Mouse (Mus musculus): Measurements from ENCODE around the gene Fam71a. TPM values are rescaled to one million over a fixed set of nuclear protein-coding genes. Genes with fewer than 3 reads are reported as not detected.

The Fam71a gene
- polyA plus RNA-seq (2012; rRNA removed) = not detected in 2 replicates

- Histone ChIP-seq H3K4me3 (replicated peaks; ENCODE audit: extremely low read depth, low read depth, low read length) (no peak within 1 kb of the TSS), H3K4me1 (ENCODE audit: control insufficient read depth, insufficient read depth, low read length) (no peaks in the 10 kb centered on the region)
- DNase-seq = no peak
- TF ChIP-seq CTCF (IDR thresholded peaks at IDR 0.05; ENCODE audit: insufficient read depth, low read length) = no peak
- no peak for TF ChIP-seq POLR2A (IDR thresholded peaks at IDR 0.05; ENCODE audit: borderline replicate concordance, extremely low read depth, low read depth, low read length)
- WGBS = 79% methylated on average over 3 of the region's 3 CpGs
These were observed at the start of gene Fam71a for GRCm38 (mm10) chr1:191164717-191165116. TSS of gene Fam71a (minus strand) at chr1:191164817.

- WGBS = 37% methylated on average over 2 of the region's 2 CpGs
- no peak for DNase-seq
- Histone ChIP-seq H3K4me1 (ENCODE audit: control insufficient read depth, insufficient read depth, low read length) (no peaks in the 10 kb centered on the region), H3K4me3 (replicated peaks; ENCODE audit: extremely low read depth, low read depth, low read length) (no peak overlapping the region)
- TF ChIP-seq POLR2A (IDR thresholded peaks at IDR 0.05; ENCODE audit: borderline replicate concordance, extremely low read depth, low read depth, low read length) = no peak
- no peak for TF ChIP-seq CTCF (IDR thresholded peaks at IDR 0.05; ENCODE audit: insufficient read depth, low read length)
These were observed 46.5 kb upstream of the Fam71a start for GRCm38 (mm10) chr1:191211096-191211495.

- H3K4me1 ChIP-seq (ENCODE audit: control insufficient read depth, insufficient read depth, low read length) = no peaks in the 10 kb centered on the region
- no peak for DNase-seq
- H3K4me3 ChIP-seq (replicated peaks; ENCODE audit: extremely low read depth, low read depth, low read length) = no peak overlapping the region
- WGBS = 80% methylated on average over 5 of the region's 5 CpGs
- TF ChIP-seq POLR2A (IDR thresholded peaks at IDR 0.05; ENCODE audit: borderline replicate concordance, extremely low read depth, low read depth, low read length) (no peak), CTCF (IDR thresholded peaks at IDR 0.05; ENCODE audit: insufficient read depth, low read length) (no peak)
These were observed 41.2 kb upstream of the Fam71a start for GRCm38 (mm10) chr1:191205791-191206190.

GRCm38 (mm10) chr1:191204876-191205275 is 40.3 kb upstream of the Fam71a start:
- no peak overlapping the region for H3K4me3 ChIP-seq (replicated peaks; ENCODE audit: extremely low read depth, low read depth, low read length)
- H3K4me1 ChIP-seq (ENCODE audit: control insufficient read depth, insufficient read depth, low read length) = no peaks in the 10 kb centered on the region
- DNase-seq = no peak
- TF ChIP-seq POLR2A (IDR thresholded peaks at IDR 0.05; ENCODE audit: borderline replicate concordance, extremely low read depth, low read depth, low read length) = no peak
- no peak for TF ChIP-seq CTCF (IDR thresholded peaks at IDR 0.05; ENCODE audit: insufficient read depth, low read length)
- 57% methylated on average over 5 of the region's 5 CpGs for WGBS

GRCm38 (mm10) chr1:191203496-191203895 is 38.9 kb upstream of the Fam71a start:
- Histone ChIP-seq H3K4me1 (ENCODE audit: control insufficient read depth, insufficient read depth, low read length) (no peaks in the 10 kb centered on the region), H3K4me3 (replicated peaks; ENCODE audit: extremely low read depth, low read depth, low read length) (no peak overlapping the region)
- 71% methylated on average over 2 of the region's 2 CpGs for WGBS
- TF ChIP-seq POLR2A (IDR thresholded peaks at IDR 0.05; ENCODE audit: borderline replicate concordance, extremely low read depth, low read depth, low read length) (no peak), CTCF (IDR thresholded peaks at IDR 0.05; ENCODE audit: insufficient read depth, low read length) (no peak)
- DNase-seq = no peak

- TF ChIP-seq POLR2A (IDR thresholded peaks at IDR 0.05; ENCODE audit: borderline replicate concordance, extremely low read depth, low read depth, low read length) (no peak), CTCF (IDR thresholded peaks at IDR 0.05; ENCODE audit: insufficient read depth, low read length) (peak; percentile 20; the same call in 1 of the 2 replicates)
- no peak overlapping the region for H3K4me3 ChIP-seq (replicated peaks; ENCODE audit: extremely low read depth, low read depth, low read length)
- no peak for DNase-seq
- no peaks in the 10 kb centered on the region for H3K4me1 ChIP-seq (ENCODE audit: control insufficient read depth, insufficient read depth, low read length)
- WGBS = 86% methylated on average over 11 of the region's 11 CpGs
These were observed 37.8 kb upstream of the Fam71a start for GRCm38 (mm10) chr1:191202208-191202952.

- H3K4me3 ChIP-seq (replicated peaks; ENCODE audit: extremely low read depth, low read depth, low read length) = no peak overlapping the region
- H3K4me1 ChIP-seq (ENCODE audit: control insufficient read depth, insufficient read depth, low read length) = no peaks in the 10 kb centered on the region
- DNase-seq = no peak
- TF ChIP-seq POLR2A (IDR thresholded peaks at IDR 0.05; ENCODE audit: borderline replicate concordance, extremely low read depth, low read depth, low read length) = no peak
- TF ChIP-seq CTCF (IDR thresholded peaks at IDR 0.05; ENCODE audit: insufficient read depth, low read length) = no peak
- 81% methylated on average over 9 of the region's 9 CpGs for WGBS
These were observed 36.4 kb upstream of the Fam71a start for GRCm38 (mm10) chr1:191200816-191201602.

GRCm38 (mm10) chr1:191197916-191198315 is 33.3 kb upstream of the Fam71a start:
- H3K4me1 ChIP-seq (ENCODE audit: control insufficient read depth, insufficient read depth, low read length) = no peaks in the 10 kb centered on the region
- no peak overlapping the region for H3K4me3 ChIP-seq (replicated peaks; ENCODE audit: extremely low read depth, low read depth, low read length)
- no peak for DNase-seq
- 54% methylated on average over 7 of the region's 7 CpGs for WGBS
- no peak for TF ChIP-seq POLR2A (IDR thresholded peaks at IDR 0.05; ENCODE audit: borderline replicate concordance, extremely low read depth, low read depth, low read length)
- no peak for TF ChIP-seq CTCF (IDR thresholded peaks at IDR 0.05; ENCODE audit: insufficient read depth, low read length)

- Histone ChIP-seq H3K4me3 (replicated peaks; ENCODE audit: extremely low read depth, low read depth, low read length) (no peak overlapping the region), H3K4me1 (ENCODE audit: control insufficient read depth, insufficient read depth, low read length) (no peaks in the 10 kb centered on the region)
- WGBS = 90% methylated on average over 6 of the region's 6 CpGs
- no peak for DNase-seq
- TF ChIP-seq CTCF (IDR thresholded peaks at IDR 0.05; ENCODE audit: insufficient read depth, low read length) = no peak
- TF ChIP-seq POLR2A (IDR thresholded peaks at IDR 0.05; ENCODE audit: borderline replicate concordance, extremely low read depth, low read depth, low read length) = no peak
These were observed 31.4 kb upstream of the Fam71a start for GRCm38 (mm10) chr1:191196016-191196415.

Data from lung, adult 2 months (tissue).